Mouse (Mus musculus) kidney, adult 2 months (tissue): ENCODE measurements around the gene Trp73. TPM values are rescaled to one million over a fixed set of nuclear protein-coding genes. Genes with fewer than 3 reads are reported as not detected.

ENCODE experiments used
- DNase-seq: peaks from one replicate; pipeline ENCODE4 v3.0.0; 2021
- H3K27ac ChIP-seq: fragments of 200-500 bp; 2 replicates; pipeline ENCODE4 v1.5.1; 2012; ENCODE audit warnings: low read depth, low read length, control low read depth, inconsistent platforms; ENCODE audit not compliant: insufficient read depth
- H3K27me3 ChIP-seq: fragments of 200-500 bp; replicated peaks from 2 replicates; pipeline ENCODE4 v1.6.1; 2012; ENCODE audit warnings: mild to moderate bottlenecking, moderate library complexity, low read length, inconsistent platforms; ENCODE audit not compliant: control insufficient read depth, insufficient read depth
- H3K36me3 ChIP-seq: fragments of 200-500 bp; 2 replicates; pipeline ENCODE4 v1.6.1; 2012; ENCODE audit warnings: mild to moderate bottlenecking, moderate library complexity, low read length, inconsistent platforms; ENCODE audit not compliant: control insufficient read depth, insufficient read depth
- H3K4me1 ChIP-seq: fragments of 200-500 bp; 2 replicates; pipeline ENCODE4 v1.6.1; 2011; ENCODE audit warnings: low read length; ENCODE audit not compliant: control insufficient read depth, insufficient read depth
- H3K4me3 ChIP-seq: fragments of 200-500 bp; 2 replicates; pipeline ENCODE4 v1.5.1; 2011; ENCODE audit warnings: mild to moderate bottlenecking, low read depth, low read length, control low read depth; ENCODE audit not compliant: insufficient read depth
- CTCF ChIP-seq: fragments of 200-500 bp; conservative IDR thresholded peaks from 2 replicates; pipeline ENCODE4 v1.5.1; 2011; ENCODE audit warnings: low read depth, mild to moderate bottlenecking, control low read depth, low read length, moderate library complexity, mixed read lengths; ENCODE audit not compliant: insufficient read depth, insufficient read length
- POLR2A ChIP-seq: fragments of 200-500 bp; IDR thresholded peaks from one replicate; pipeline ENCODE4 v1.6.1; 2011; ENCODE audit warnings: low read depth, low read length, control low read depth
- WGBS: fragments of 180-500 bp; shearing (Covaris S2); methylation state at CpG from one replicate; pipeline ENCODE4 v1.1.7; 2018; 5-methylcytosine and 5-hydroxymethylcytosine counted together
- polyA plus RNA-seq: library from polyadenylated mRNA; depleted of rRNA; stranded (reverse); fragments of >200 nt; gene quantifications from 2 replicates; pipeline ENCODE4 v1.2.3, GENCODE M21; 2012; rRNA removed

The Trp73 gene
- 0.03 TPM in 2 replicates for polyA plus RNA-seq

GRCm38 (mm10) chr4:154140182-154140212 lies at the start of gene Trp73:
TSS of gene Trp73 (minus strand) at chr4:154140208.
- Histone ChIP-seq H3K27me3 (peaks cover 13% of the 10 kb centered on the region), H3K27ac (no peak within 1 kb of the TSS), H3K36me3 (no peaks in the 10 kb centered on the region), H3K4me3 (peak within 1 kb of the TSS; percentile 34), H3K4me1 (peaks cover 6% of the 10 kb centered on the region; the same call in 1 of the 2 replicates)
- 0% methylated on average over 4 of the region's 4 CpGs for WGBS
- no peak for DNase-seq
- TF ChIP-seq POLR2A (no peak), CTCF (no peak)

GRCm38 (mm10) chr4:154188948-154189347 lies 48.9 kb upstream of the Trp73 start:
- H3K27ac ChIP-seq, result no peak overlapping the region
- WGBS, result 33% methylated on average over 8 of the region's 8 CpGs
- TF ChIP-seq POLR2A (no peak), CTCF (no peak)
- no peaks in the 10 kb centered on the region for H3K36me3 ChIP-seq
- no peaks in the 10 kb centered on the region for H3K4me1 ChIP-seq
- no peak overlapping the region for H3K4me3 ChIP-seq
- DNase-seq, result peak; percentile 48
- no peaks in the 10 kb centered on the region for H3K27me3 ChIP-seq

GRCm38 (mm10) chr4:154186002-154186537 lies 46.1 kb upstream of the Trp73 start:
- Histone ChIP-seq H3K4me1 (no peaks in the 10 kb centered on the region), H3K36me3 (no peaks in the 10 kb centered on the region), H3K4me3 (no peak overlapping the region), H3K27me3 (no peaks in the 10 kb centered on the region), H3K27ac (no peak overlapping the region)
- WGBS, result 71% methylated on average over 11 of the region's 11 CpGs
- DNase-seq, result no peak
- no peak for TF ChIP-seq CTCF

GRCm38 (mm10) chr4:154185001-154185400 lies 45.0 kb upstream of the Trp73 start:
- Histone ChIP-seq H3K4me1 (no peaks in the 10 kb centered on the region), H3K4me3 (no peak overlapping the region), H3K27me3 (no peaks in the 10 kb centered on the region), H3K36me3 (no peaks in the 10 kb centered on the region), H3K27ac (no peak overlapping the region)
- 72% methylated on average over 5 of the region's 5 CpGs for WGBS
- TF ChIP-seq POLR2A, result no peak
- TF ChIP-seq CTCF, result no peak
- DNase-seq, result no peak

GRCm38 (mm10) chr4:154183566-154183965 lies 43.6 kb upstream of the Trp73 start:
- no peaks in the 10 kb centered on the region for H3K36me3 ChIP-seq
- DNase-seq, result peak; percentile 28
- 52% methylated on average over 5 of the region's 5 CpGs for WGBS

GRCm38 (mm10) chr4:154181001-154181400 lies 41.0 kb upstream of the Trp73 start:
- no peaks in the 10 kb centered on the region for H3K4me1 ChIP-seq
- no peaks in the 10 kb centered on the region for H3K36me3 ChIP-seq
- H3K4me3 ChIP-seq, result no peak overlapping the region
- no peaks in the 10 kb centered on the region for H3K27me3 ChIP-seq
- no peak for DNase-seq
- 54% methylated on average over 7 of the region's 7 CpGs for WGBS
- TF ChIP-seq POLR2A (no peak), CTCF (no peak)
- H3K27ac ChIP-seq, result no peak overlapping the region

More at GRCm38 (mm10) chr4:154183566-154183965, 43.6 kb upstream of the Trp73 start:
- Histone ChIP-seq H3K4me1 (no peaks in the 10 kb centered on the region), H3K27me3 (no peaks in the 10 kb centered on the region), H3K4me3 (no peak overlapping the region), H3K27ac (no peak overlapping the region)
- TF ChIP-seq CTCF (no peak), POLR2A (no peak)

GRCm38 (mm10) chr4:154177257-154177656 lies 37.2 kb upstream of the Trp73 start:
- no peak for DNase-seq
- TF ChIP-seq CTCF (no peak), POLR2A (no peak)
- Histone ChIP-seq H3K27me3 (no peaks in the 10 kb centered on the region), H3K4me1 (no peaks in the 10 kb centered on the region), H3K27ac (no peak overlapping the region), H3K4me3 (no peak overlapping the region), H3K36me3 (no peaks in the 10 kb centered on the region)
- 53% methylated on average over 8 of the region's 8 CpGs for WGBS

- Histone ChIP-seq H3K27ac (no peak overlapping the region), H3K27me3 (peaks cover 1% of the 10 kb centered on the region; the same call in 1 of the 2 replicates), H3K4me1 (no peaks in the 10 kb centered on the region), H3K36me3 (no peaks in the 10 kb centered on the region), H3K4me3 (no peak overlapping the region)
- WGBS, result 44% methylated on average over 13 of the region's 13 CpGs
- DNase-seq, result no peak
- TF ChIP-seq CTCF (no peak), POLR2A (no peak)
Measured at GRCm38 (mm10) chr4:154171931-154172604, 32.1 kb upstream of the Trp73 start.
